Mouse (Mus musculus) hindbrain, embryonic 16.5 days (tissue): ENCODE data around the gene Sppl3. TPM values are rescaled to one million over a fixed set of nuclear protein-coding genes. Genes with fewer than 3 reads are reported as not detected.

Experiments
- ATAC-seq: fragments of 200-750 bp; cut with Nextera tagmentation; 2 replicates; pipeline ENCODE4 v1.8.0; 2017; ENCODE audit warnings: moderate TSS enrichment, moderate library complexity
- H3K27ac ChIP-seq: fragments of 300-500 bp; sonication (generic); 2 replicates; pipeline ENCODE4 v1.5.1; 2014; ENCODE audit warnings: low read depth, mild to moderate bottlenecking, control low read depth, low read length, moderate library complexity
- H3K27me3 ChIP-seq: fragments of 300-500 bp; sonication (generic); replicated peaks from 2 replicates; pipeline ENCODE4 v1.6.1; 2014; ENCODE audit warnings: low read length; ENCODE audit not compliant: control insufficient read depth, insufficient read depth
- H3K36me3 ChIP-seq: fragments of 300-500 bp; sonication (generic); 2 replicates; pipeline ENCODE4 v1.6.1; 2014; ENCODE audit warnings: mild to moderate bottlenecking, low read length, moderate library complexity, mixed read lengths; ENCODE audit not compliant: control insufficient read depth, insufficient read depth
- H3K4me1 ChIP-seq: fragments of 300-500 bp; sonication (generic); 2 replicates; pipeline ENCODE4 v1.6.1; 2014; ENCODE audit warnings: low read depth, low read length; ENCODE audit not compliant: control insufficient read depth, insufficient read depth
- H3K4me2 ChIP-seq: fragments of 300-500 bp; sonication (generic); 2 replicates; pipeline ENCODE4 v1.6.1; 2014; ENCODE audit warnings: mild to moderate bottlenecking, low read length, control low read depth, moderate library complexity
- H3K4me3 ChIP-seq: fragments of 300-500 bp; sonication (generic); 2 replicates; pipeline ENCODE4 v1.5.1; 2014; ENCODE audit warnings: mild to moderate bottlenecking, low read length, control low read depth, moderate library complexity
- H3K9ac ChIP-seq: fragments of 300-500 bp; sonication (generic); 2 replicates; pipeline ENCODE4 v1.6.1; 2014; ENCODE audit warnings: low read depth, mild to moderate bottlenecking, control low read depth, low read length, moderate library complexity
- H3K9me3 ChIP-seq: fragments of 300-500 bp; sonication (generic); 2 replicates; pipeline ENCODE4 v1.6.1; 2014; ENCODE audit warnings: mild to moderate bottlenecking, low read length, moderate library complexity; ENCODE audit not compliant: control insufficient read depth
- WGBS: fragments of 180-500 bp; shearing (Covaris S2); extraction: QIAGEN DNeasy Blood & Tissue Kit; methylation state at CpG from one replicate; pipeline ENCODE4 v1.1.7; 2014; 5-methylcytosine and 5-hydroxymethylcytosine counted together
- polyA plus RNA-seq: library from polyadenylated mRNA; unstranded; fragments of >200 nt; fragmentation: Nextera tagmentation; extraction: Ambion mirVana; gene quantifications from 2 replicates; pipeline ENCODE4 v1.2.1, GENCODE M21; 2015

Sppl3 gene
- polyA plus RNA-seq, 1 experiment from 2014 or later: 17.3 TPM

- Histone ChIP-seq H3K9ac (no peak within 1 kb of the TSS), H3K4me1 (no peaks in the 10 kb centered on the region), H3K4me3 (no peak within 1 kb of the TSS), H3K9me3 (no peaks in the 10 kb centered on the region), H3K36me3 (no peaks in the 10 kb centered on the region), H3K4me2 (no peak within 1 kb of the TSS), H3K27ac (no peak within 1 kb of the TSS), H3K27me3 (peaks cover 10% of the 10 kb centered on the region)
- 82% methylated on average over 17 of the region's 17 CpGs for WGBS
- ATAC-seq: no peak
Observed at GRCm38 (mm10) chr5:114970824-114971227, 40.1 kb upstream of the Sppl3 start, which contains the start of gene Hnf1a. Gene Hnf1a, minus strand, starts transcription at chr5:114971094.

- no peaks in the 10 kb centered on the region for H3K9me3 ChIP-seq
- 81% methylated on average over 9 of the region's 9 CpGs for WGBS
Observed at GRCm38 (mm10) chr5:114972201-114972600, 38.7 kb upstream of the Sppl3 start.

GRCm38 (mm10) chr5:114973131-114973530 is 37.8 kb upstream of the Sppl3 start:
- H3K36me3 ChIP-seq: no peaks in the 10 kb centered on the region
- no peaks in the 10 kb centered on the region for H3K9me3 ChIP-seq
- H3K4me3 ChIP-seq: no peak overlapping the region
- H3K4me2 ChIP-seq: no peak overlapping the region
- no peaks in the 10 kb centered on the region for H3K4me1 ChIP-seq
- H3K27ac ChIP-seq: no peak overlapping the region
- no peak overlapping the region for H3K9ac ChIP-seq
- H3K27me3 ChIP-seq: peaks cover 10% of the 10 kb centered on the region
- WGBS: 80% methylated on average over 8 of the region's 8 CpGs
- no peak for ATAC-seq

More at GRCm38 (mm10) chr5:114972201-114972600, 38.7 kb upstream of the Sppl3 start:
- Histone ChIP-seq H3K4me2 (no peak overlapping the region), H3K9ac (no peak overlapping the region), H3K4me1 (no peaks in the 10 kb centered on the region), H3K4me3 (no peak overlapping the region), H3K27ac (no peak overlapping the region), H3K27me3 (peaks cover 10% of the 10 kb centered on the region), H3K36me3 (no peaks in the 10 kb centered on the region)
- no peak for ATAC-seq

- peaks cover 8% of the 10 kb centered on the region for H3K4me1 ChIP-seq
- H3K27ac ChIP-seq: no peak overlapping the region
- no peaks in the 10 kb centered on the region for H3K9me3 ChIP-seq
- no peak overlapping the region for H3K4me3 ChIP-seq
- no peak for ATAC-seq
- H3K36me3 ChIP-seq: no peaks in the 10 kb centered on the region
- H3K9ac ChIP-seq: no peak overlapping the region
- H3K27me3 ChIP-seq: no peaks in the 10 kb centered on the region
- H3K4me2 ChIP-seq: no peak overlapping the region
Observed at GRCm38 (mm10) chr5:114976935-114977334, 34.0 kb upstream of the Sppl3 start.

- no peak for ATAC-seq
- Histone ChIP-seq H3K36me3 (no peaks in the 10 kb centered on the region), H3K27me3 (no peaks in the 10 kb centered on the region), H3K4me2 (no peak overlapping the region; the same call in 1 of the 2 replicates), H3K4me3 (no peak overlapping the region), H3K9me3 (no peaks in the 10 kb centered on the region), H3K4me1 (peaks cover 8% of the 10 kb centered on the region), H3K27ac (no peak overlapping the region), H3K9ac (no peak overlapping the region)
- 62% methylated on average over 11 of the region's 11 CpGs for WGBS
Observed at GRCm38 (mm10) chr5:114978473-114978872, 32.5 kb upstream of the Sppl3 start.

- Histone ChIP-seq H3K4me1 (peaks cover 8% of the 10 kb centered on the region), H3K36me3 (no peaks in the 10 kb centered on the region), H3K4me3 (peak overlapping the region; percentile 42; the same call in 1 of the 2 replicates), H3K4me2 (peak overlapping the region; percentile 92), H3K9ac (0 out of 2 replicates have a peak overlapping the region, but pooled peaks have one; percentile 18), H3K27me3 (no peaks in the 10 kb centered on the region), H3K9me3 (no peaks in the 10 kb centered on the region), H3K27ac (peak overlapping the region; percentile 17; the same call in 1 of the 2 replicates)
- WGBS: 5% methylated on average over 6 of the region's 6 CpGs
- ATAC-seq: peak; percentile 37
Observed at GRCm38 (mm10) chr5:114978888-114979249, 32.1 kb upstream of the Sppl3 start.

- H3K4me3 ChIP-seq: peak overlapping the region; percentile 42
- ATAC-seq: peak; percentile 80
- H3K27ac ChIP-seq: peak overlapping the region; percentile 17; the same call in 1 of the 2 replicates
- H3K4me1 ChIP-seq: peaks cover 8% of the 10 kb centered on the region
- no peaks in the 10 kb centered on the region for H3K9me3 ChIP-seq
- peak overlapping the region; percentile 92 for H3K4me2 ChIP-seq
- H3K27me3 ChIP-seq: no peaks in the 10 kb centered on the region
- H3K36me3 ChIP-seq: no peaks in the 10 kb centered on the region
- WGBS: 9% methylated on average over 32 of the region's 32 CpGs
- H3K9ac ChIP-seq: peak overlapping the region; percentile 52
Observed at GRCm38 (mm10) chr5:114979250-114980121, 31.5 kb upstream of the Sppl3 start.

GRCm38 (mm10) chr5:114980122-114980748 is 30.7 kb upstream of the Sppl3 start:
- peaks cover 8% of the 10 kb centered on the region for H3K4me1 ChIP-seq
- peak; percentile 17; the same call in 1 of the 2 replicates for ATAC-seq
- H3K9me3 ChIP-seq: no peaks in the 10 kb centered on the region
- H3K4me2 ChIP-seq: peak overlapping the region; percentile 92
- WGBS: 38% methylated on average over 16 of the region's 16 CpGs
- H3K9ac ChIP-seq: peak overlapping the region; percentile 52
- no peaks in the 10 kb centered on the region for H3K36me3 ChIP-seq
- no peak overlapping the region for H3K27ac ChIP-seq
- H3K27me3 ChIP-seq: no peaks in the 10 kb centered on the region
- H3K4me3 ChIP-seq: peak overlapping the region; percentile 42

- H3K4me3 ChIP-seq: no peak overlapping the region
- no peaks in the 10 kb centered on the region for H3K36me3 ChIP-seq
- no peak overlapping the region for H3K27ac ChIP-seq
- 63% methylated on average over 15 of the region's 15 CpGs for WGBS
- H3K9ac ChIP-seq: no peak overlapping the region
- ATAC-seq: no peak
- no peak overlapping the region for H3K4me2 ChIP-seq
- no peaks in the 10 kb centered on the region for H3K9me3 ChIP-seq
- peaks cover 8% of the 10 kb centered on the region for H3K4me1 ChIP-seq
- H3K27me3 ChIP-seq: no peaks in the 10 kb centered on the region
Observed at GRCm38 (mm10) chr5:114982001-114982400, 28.9 kb upstream of the Sppl3 start.
